Mouse (Mus musculus) heart, embryonic 13.5 days (tissue): Measurements from ENCODE around the gene Ppp2r3d. TPM values are rescaled to one million over a fixed set of nuclear protein-coding genes. Genes with fewer than 3 reads are reported as not detected.

Experiments
- polyA plus RNA-seq: library from polyadenylated mRNA; unstranded; fragments of >200 nt; fragmentation: Nextera tagmentation; extraction: Ambion mirVana; gene quantifications from 2 replicates; pipeline ENCODE4 v1.2.1, GENCODE M21; 2015

The Ppp2r3d gene
- polyA plus RNA-seq, 1 experiment from 2014 or later: 118 TPM

Other genes starting within 250 kb of the Ppp2r3d start
- gene 2010315B03Rik, start 164.2 kb downstream of the Ppp2r3d start, polyA plus RNA-seq: 6.0 and 7.8 TPM in 2 replicates
- not detected in 2 replicates for gene Gm21836, start 16.9 kb upstream of the Ppp2r3d start, polyA plus RNA-seq